Mouse (Mus musculus) CD4-positive, CD25-positive, alpha-beta regulatory T cell, adult 9 weeks (primary cell): Measurements from ENCODE around the gene Gm13272. TPM values are rescaled to one million over a fixed set of nuclear protein-coding genes. Genes with fewer than 3 reads are reported as not detected.

Experiments used
- polyA plus RNA-seq: library from polyadenylated mRNA; unstranded; fragments of 100-300 nt; shearing (Covaris generic); gene quantifications from one replicate; pipeline ENCODE4 v1.2.1, GENCODE M21; 2017

Gm13272 gene
- polyA plus RNA-seq = not detected

DNA sequence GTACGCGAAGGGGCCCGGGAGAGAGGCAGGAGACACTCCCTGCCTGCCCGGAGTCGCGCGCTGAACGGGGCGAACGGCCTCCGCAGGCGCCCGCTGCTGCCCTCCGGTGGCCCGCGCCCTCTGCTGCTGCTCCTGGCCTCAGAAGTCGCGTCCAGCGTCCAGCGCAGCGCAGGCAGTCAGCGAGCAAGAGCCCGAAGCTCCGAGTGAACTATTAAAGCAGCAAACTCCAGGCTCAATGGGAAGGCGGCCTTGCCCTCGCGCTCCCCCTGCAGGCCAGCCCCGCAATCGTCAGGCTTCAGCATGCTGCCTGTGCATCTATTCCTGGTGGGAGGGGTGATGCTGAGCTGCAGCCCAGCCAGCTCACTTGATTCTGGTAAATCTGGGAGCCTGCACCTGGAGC, at the start of gene Gm13272:
Gm13272 (plus strand) TSS at position 301 of the 400 bp plus-strand sequence.

DNA sequence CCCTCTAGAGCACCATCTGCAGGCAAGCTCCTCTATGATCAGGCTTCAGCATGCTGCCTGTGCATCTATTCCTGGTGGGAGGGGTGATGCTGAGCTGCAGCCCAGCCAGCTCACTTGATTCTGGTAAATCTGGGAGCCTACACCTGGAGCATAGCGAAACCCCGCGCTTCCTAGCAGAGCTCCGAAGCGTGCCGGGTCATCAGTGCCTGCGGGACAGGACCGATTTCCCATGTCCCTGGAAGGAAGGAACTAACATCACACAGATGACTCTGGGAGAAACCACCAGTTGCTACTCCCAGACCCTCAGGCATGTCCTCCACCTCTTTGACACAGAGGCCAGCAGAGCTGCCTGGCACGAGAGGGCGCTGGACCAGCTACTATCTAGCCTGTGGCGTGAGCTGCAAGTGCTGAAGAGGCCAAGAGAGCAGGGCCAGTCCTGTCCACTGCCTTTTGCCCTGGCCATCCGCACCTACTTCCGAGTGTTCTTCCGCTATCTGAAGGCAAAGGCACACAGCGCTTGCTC, 24.8 kb upstream of the Gm13272 start, which contains the start of gene Gm13271:
Gm13271 (plus strand) TSS at position 51 of the 523 bp plus-strand sequence.

DNA sequence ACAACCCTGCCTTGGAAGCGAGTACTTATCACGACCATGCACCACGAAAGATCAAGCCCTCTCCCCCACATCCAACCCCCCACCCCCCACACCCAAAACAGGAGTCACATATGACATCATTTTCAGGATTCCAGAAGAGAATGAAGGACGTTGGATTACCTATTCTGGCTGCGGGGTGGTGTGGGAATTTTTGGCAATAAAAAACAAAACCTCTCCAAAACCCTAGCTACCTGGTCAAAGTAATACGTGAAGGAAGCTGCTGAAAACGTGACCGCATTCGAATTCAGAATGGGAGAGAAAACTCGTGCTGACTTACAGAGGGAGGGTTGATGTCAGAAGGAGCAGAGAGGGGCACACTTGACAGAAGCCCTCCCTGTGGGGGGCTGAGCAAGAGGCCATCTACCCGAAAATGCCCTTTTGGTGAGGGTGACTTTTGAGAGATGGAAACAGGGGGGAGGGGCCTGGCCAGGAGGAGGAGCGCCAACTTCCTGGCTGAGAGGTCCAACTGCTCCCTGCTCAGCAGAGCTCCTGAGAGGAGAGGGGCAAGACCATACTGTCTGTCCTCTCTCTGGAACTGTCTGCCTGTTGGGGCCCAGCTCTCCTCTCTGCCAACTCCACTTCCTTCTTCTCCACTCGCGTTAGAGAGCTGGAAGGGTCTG, 19.9 kb upstream of the Gm13272 start, which contains the start of gene Gm13283:
Gm13283 (plus strand) TSS at position 510 of the 659 bp plus-strand sequence.

DNA sequence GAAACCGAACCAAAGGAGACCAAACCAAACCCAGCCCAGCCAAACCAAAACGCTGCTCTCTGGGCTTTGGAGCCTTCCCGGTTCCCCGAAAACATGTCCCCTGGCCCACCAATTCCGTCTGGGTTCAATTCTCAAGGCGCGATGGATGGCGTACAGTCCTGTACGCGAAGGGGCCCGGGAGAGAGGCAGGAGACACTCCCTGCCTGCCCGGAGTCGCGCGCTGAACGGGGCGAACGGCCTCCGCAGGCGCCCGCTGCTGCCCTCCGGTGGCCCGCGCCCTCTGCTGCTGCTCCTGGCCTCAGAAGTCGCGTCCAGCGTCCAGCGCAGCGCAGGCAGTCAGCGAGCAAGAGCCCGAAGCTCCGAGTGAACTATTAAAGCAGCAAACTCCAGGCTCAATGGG, 6.1 kb upstream of the Gm13272 start, which contains the start of gene Gm13290:
Gm13290 (plus strand) TSS at position 301 of the 400 bp plus-strand sequence.

DNA sequence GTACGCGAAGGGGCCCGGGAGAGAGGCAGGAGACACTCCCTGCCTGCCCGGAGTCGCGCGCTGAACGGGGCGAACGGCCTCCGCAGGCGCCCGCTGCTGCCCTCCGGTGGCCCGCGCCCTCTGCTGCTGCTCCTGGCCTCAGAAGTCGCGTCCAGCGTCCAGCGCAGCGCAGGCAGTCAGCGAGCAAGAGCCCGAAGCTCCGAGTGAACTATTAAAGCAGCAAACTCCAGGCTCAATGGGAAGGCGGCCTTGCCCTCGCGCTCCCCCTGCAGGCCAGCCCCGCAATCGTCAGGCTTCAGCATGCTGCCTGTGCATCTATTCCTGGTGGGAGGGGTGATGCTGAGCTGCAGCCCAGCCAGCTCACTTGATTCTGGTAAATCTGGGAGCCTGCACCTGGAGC, 3.0 kb upstream of the Gm13272 start, which contains the start of gene Gm13289:
Gm13289 (plus strand) TSS at position 301 of the 400 bp plus-strand sequence.

DNA sequence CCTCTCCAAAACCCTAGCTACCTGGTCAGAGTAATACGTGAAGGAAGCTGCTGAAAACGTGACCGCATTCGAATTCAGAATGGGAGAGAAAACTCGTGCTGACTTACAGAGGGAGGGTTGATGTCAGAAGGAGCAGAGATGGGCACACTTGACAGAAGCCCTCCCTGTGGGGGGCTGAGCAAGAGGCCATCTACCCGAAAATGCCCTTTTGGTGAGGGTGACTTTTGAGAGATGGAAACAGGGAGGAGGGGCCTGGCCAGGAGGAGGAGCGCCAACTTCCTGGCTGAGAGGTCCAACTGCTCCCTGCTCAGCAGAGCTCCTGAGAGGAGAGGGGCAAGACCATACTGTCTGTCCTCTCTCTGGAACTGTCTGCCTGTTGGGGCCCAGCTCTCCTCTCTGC, 2.2 kb downstream of the Gm13272 start, which contains the start of gene Ifnz:
Ifnz (plus strand) TSS at position 301 of the 400 bp plus-strand sequence.

DNA sequence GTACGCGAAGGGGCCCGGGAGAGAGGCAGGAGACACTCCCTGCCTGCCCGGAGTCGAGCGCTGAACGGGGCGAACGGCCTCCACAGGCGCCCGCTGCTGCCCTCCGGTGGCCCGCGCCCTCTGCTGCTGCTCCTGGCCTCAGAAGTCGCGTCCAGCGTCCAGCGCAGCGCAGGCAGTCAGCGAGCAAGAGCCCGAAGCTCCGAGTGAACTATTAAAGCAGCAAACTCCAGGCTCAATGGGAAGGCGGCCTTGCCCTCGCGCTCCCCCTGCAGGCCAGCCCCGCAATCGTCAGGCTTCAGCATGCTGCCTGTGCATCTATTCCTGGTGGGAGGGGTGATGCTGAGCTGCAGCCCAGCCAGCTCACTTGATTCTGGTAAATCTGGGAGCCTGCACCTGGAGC, 5.8 kb downstream of the Gm13272 start, which contains the start of gene Gm13276:
Gm13276 (plus strand) TSS at position 301 of the 400 bp plus-strand sequence.

DNA sequence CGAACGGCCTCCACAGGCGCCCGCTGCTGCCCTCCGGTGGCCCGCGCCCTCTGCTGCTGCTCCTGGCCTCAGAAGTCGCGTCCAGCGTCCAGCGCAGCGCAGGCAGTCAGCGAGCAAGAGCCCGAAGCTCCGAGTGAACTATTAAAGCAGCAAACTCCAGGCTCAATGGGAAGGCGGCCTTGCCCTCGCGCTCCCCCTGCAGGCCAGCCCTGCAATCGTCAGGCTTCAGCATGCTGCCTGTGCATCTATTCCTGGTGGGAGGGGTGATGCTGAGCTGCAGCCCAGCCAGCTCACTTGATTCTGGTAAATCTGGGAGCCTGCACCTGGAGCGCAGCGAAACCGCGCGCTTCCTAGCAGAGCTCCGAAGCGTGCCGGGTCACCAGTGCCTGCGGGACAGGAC, 8.8 kb downstream of the Gm13272 start, which contains the start of gene Gm13277:
Gm13277 (plus strand) TSS at position 231 of the 400 bp plus-strand sequence.

DNA sequence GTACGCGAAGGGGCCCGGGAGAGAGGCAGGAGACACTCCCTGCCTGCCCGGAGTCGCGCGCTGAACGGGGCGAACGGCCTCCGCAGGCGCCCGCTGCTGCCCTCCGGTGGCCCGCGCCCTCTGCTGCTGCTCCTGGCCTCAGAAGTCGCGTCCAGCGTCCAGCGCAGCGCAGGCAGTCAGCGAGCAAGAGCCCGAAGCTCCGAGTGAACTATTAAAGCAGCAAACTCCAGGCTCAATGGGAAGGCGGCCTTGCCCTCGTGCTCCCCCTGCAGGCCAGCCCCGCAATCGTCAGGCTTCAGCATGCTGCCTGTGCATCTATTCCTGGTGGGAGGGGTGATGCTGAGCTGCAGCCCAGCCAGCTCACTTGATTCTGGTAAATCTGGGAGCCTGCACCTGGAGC, 11.6 kb downstream of the Gm13272 start, which contains the start of gene Gm13278:
Gm13278 (plus strand) TSS at position 301 of the 400 bp plus-strand sequence.

DNA sequence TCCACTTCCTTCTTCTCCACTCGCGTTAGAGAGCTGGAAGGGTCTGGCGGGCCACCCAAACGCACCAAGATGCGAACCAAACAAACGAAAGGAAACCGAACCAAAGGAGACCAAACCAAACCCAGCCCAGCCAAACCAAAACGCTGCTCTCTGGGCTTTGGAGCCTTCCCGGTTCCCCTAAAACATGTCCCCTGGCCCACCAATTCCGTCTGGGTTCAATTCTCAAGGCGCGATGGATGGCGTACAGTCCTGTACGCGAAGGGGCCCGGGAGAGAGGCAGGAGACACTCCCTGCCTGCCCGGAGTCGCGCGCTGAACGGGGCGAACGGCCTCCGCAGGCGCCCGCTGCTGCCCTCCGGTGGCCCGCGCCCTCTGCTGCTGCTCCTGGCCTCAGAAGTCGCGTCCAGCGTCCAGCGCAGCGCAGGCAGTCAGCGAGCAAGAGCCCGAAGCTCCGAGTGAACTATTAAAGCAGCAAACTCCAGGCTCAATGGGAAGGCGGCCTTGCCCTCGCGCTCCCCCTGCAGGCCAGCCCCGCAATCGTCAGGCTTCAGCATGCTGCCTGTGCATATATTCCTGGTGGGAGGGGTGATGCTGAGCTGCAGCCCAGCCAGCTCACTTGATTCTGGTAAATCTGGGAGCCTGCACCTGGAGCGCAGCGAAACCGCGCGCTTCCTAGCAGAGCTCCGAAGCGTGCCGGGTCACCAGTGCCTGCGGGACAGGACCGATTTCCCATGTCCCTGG, 14.5 kb downstream of the Gm13272 start, which contains the start of gene Gm13275:
Gm13275 (plus strand) TSS at position 552 of the 740 bp plus-strand sequence.

DNA sequence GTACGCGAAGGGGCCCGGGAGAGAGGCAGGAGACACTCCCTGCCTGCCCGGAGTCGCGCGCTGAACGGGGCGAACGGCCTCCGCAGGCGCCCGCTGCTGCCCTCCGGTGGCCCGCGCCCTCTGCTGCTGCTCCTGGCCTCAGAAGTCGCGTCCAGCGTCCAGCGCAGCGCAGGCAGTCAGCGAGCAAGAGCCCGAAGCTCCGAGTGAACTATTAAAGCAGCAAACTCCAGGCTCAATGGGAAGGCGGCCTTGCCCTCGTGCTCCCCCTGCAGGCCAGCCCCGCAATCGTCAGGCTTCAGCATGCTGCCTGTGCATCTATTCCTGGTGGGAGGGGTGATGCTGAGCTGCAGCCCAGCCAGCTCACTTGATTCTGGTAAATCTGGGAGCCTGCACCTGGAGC, 17.4 kb downstream of the Gm13272 start, which contains the start of gene Gm13279:
Gm13279 (plus strand) TSS at position 301 of the 400 bp plus-strand sequence.

DNA sequence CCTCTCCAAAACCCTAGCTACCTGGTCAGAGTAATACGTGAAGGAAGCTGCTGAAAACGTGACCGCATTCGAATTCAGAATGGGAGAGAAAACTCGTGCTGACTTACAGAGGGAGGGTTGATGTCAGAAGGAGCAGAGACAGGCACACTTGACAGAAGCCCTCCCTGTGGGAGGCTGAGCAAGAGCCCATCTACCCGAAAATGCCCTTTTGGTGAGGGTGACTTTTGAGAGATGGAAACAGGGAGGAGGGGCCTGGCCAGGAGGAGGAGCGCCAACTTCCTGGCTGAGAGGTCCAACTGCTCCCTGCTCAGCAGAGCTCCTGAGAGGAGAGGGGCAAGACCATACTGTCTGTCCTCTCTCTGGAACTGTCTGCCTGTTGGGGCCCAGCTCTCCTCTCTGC, 19.7 kb downstream of the Gm13272 start, which contains the start of gene Gm13285:
Gm13285 (plus strand) TSS at position 301 of the 400 bp plus-strand sequence.

DNA sequence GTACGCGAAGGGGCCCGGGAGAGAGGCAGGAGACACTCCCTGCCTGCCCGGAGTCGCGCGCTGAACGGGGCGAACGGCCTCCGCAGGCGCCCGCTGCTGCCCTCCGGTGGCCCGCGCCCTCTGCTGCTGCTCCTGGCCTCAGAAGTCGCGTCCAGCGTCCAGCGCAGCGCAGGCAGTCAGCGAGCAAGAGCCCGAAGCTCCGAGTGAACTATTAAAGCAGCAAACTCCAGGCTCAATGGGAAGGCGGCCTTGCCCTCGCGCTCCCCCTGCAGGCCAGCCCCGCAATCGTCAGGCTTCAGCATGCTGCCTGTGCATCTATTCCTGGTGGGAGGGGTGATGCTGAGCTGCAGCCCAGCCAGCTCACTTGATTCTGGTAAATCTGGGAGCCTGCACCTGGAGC, 23.3 kb downstream of the Gm13272 start, which contains the start of gene Gm13287:
Gm13287 (plus strand) TSS at position 301 of the 400 bp plus-strand sequence.

DNA sequence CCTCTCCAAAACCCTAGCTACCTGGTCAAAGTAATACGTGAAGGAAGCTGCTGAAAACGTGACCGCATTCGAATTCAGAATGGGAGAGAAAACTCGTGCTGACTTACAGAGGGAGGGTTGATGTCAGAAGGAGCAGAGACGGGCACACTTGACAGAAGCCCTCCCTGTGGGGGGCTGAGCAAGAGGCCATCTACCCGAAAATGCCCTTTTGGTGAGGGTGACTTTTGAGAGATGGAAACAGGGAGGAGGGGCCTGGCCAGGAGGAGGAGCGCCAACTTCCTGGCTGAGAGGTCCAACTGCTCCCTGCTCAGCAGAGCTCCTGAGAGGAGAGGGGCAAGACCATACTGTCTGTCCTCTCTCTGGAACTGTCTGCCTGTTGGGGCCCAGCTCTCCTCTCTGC, 25.6 kb downstream of the Gm13272 start, which contains the start of gene Gm13288:
Gm13288 (plus strand) TSS at position 301 of the 400 bp plus-strand sequence.

DNA sequence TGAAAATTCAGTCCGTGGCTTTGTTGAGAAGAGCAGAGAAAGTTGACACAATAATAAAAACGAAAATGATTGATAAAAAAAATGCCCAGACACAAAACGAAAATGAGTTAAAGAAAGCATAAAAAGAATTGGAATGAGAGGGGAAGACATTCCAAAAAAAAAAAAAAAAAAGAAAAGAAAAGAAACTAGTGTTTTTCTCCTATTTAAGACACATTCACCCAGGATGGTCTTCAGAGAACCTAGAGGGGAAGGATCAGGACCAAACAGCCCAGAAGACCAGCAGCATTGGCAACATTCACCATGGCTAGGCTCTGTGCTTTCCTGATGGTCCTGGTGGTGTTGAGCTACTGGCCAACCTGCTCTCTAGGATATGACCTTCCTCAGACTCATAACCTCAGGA, 36.3 kb downstream of the Gm13272 start, which contains the start of gene Ifna7:
Ifna7 (plus strand) TSS at position 301 of the 400 bp plus-strand sequence.

DNA sequence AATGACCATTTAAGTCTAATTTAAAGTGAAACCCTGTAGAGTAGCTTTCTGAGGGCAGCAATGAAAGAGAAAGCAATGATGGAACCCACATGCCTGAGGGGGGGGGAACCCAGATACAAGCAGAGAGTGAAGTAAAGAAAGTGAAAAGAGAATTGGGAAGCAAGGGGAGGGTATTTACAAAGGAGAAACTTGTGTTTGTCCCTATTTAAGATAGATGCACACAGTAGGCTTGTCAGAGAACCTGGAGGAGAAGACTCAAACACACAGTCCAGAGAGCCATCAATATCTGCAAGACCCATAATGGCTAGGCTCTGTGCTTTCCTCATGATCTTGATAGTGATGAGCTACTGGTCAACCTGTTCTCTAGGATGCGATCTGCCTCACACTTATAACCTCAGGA, 40.0 kb downstream of the Gm13272 start, which contains the start of gene Ifna11:
Ifna11 (plus strand) TSS at position 301 of the 400 bp plus-strand sequence.

DNA sequence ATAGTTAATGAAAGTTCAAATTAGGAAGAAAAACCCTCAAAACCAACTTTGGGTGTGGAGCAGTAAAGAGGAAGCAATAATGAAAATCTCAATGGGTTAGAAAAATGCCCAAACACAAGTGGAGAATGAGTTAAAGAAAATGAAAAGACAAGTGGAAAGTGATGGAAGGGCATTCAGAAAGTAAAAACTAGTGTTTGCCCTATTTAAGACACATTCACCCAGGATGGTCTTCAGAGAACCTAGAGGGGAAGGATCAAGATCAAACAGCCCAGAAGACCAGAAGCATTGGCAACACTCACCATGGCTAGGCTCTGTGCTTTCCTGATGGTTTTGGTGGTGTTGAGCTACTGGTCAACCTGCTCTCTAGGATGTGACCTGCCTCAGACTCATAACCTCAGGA, 47.5 kb downstream of the Gm13272 start, which contains the start of gene Ifna6:
Ifna6 (plus strand) TSS at position 301 of the 400 bp plus-strand sequence.

Other genes starting within 250 kb of the Gm13272 start
- not detected for gene Ifna15, start 221.6 kb upstream of the Gm13272 start, polyA plus RNA-seq
- gene Ifna14, start 208.1 kb upstream of the Gm13272 start, polyA plus RNA-seq = not detected
- gene Ifna9, start 187.5 kb upstream of the Gm13272 start, polyA plus RNA-seq = not detected
- not detected for gene Ifna12, start 176.5 kb upstream of the Gm13272 start, polyA plus RNA-seq
- not detected for gene C87499, start 145.4 kb upstream of the Gm13272 start, polyA plus RNA-seq
- gene Ifna13, start 135.4 kb upstream of the Gm13272 start, polyA plus RNA-seq = not detected
- not detected for gene Ifna16, start 102.9 kb upstream of the Gm13272 start, polyA plus RNA-seq
- not detected for gene Ifna2, start 95.9 kb upstream of the Gm13272 start, polyA plus RNA-seq
- not detected for gene Ifnab, start 88.5 kb upstream of the Gm13272 start, polyA plus RNA-seq
- not detected for gene Gm26566, start 58.0 kb upstream of the Gm13272 start, polyA plus RNA-seq
- 13.5 TPM for gene Klhl9, start 57.4 kb upstream of the Gm13272 start, polyA plus RNA-seq
- not detected for gene Gm13271, start 25.0 kb upstream of the Gm13272 start, polyA plus RNA-seq
- not detected for gene Gm13283, start 19.7 kb upstream of the Gm13272 start, polyA plus RNA-seq
- not detected for gene Gm13290, start 6.0 kb upstream of the Gm13272 start, polyA plus RNA-seq
- gene Gm13289, start 2.9 kb upstream of the Gm13272 start, polyA plus RNA-seq = not detected
- 0.32 TPM for gene Ifnz, start 2.3 kb downstream of the Gm13272 start, polyA plus RNA-seq
- gene Gm13276, start 5.9 kb downstream of the Gm13272 start, polyA plus RNA-seq = not detected
- gene Gm13277, start 8.8 kb downstream of the Gm13272 start, polyA plus RNA-seq = not detected
- not detected for gene Gm13278, start 11.7 kb downstream of the Gm13272 start, polyA plus RNA-seq
- gene Gm13275, start 14.6 kb downstream of the Gm13272 start, polyA plus RNA-seq = not detected
- not detected for gene Gm13279, start 17.5 kb downstream of the Gm13272 start, polyA plus RNA-seq
- 0.76 TPM for gene Gm13285, start 19.8 kb downstream of the Gm13272 start, polyA plus RNA-seq
- gene Gm13287, start 23.4 kb downstream of the Gm13272 start, polyA plus RNA-seq = not detected
- not detected for gene Gm13288, start 25.7 kb downstream of the Gm13272 start, polyA plus RNA-seq
- gene Ifna7, start 36.4 kb downstream of the Gm13272 start, polyA plus RNA-seq = not detected
- gene Ifna11, start 40.1 kb downstream of the Gm13272 start, polyA plus RNA-seq = not detected
- gene Ifna6, start 47.6 kb downstream of the Gm13272 start, polyA plus RNA-seq = not detected
- not detected for gene Ifna5, start 55.7 kb downstream of the Gm13272 start, polyA plus RNA-seq
- not detected for gene Ifna4, start 62.0 kb downstream of the Gm13272 start, polyA plus RNA-seq
- not detected for gene Ifna1, start 70.2 kb downstream of the Gm13272 start, polyA plus RNA-seq
- gene Ifne, start 100.4 kb downstream of the Gm13272 start, polyA plus RNA-seq = not detected